Mouse (Mus musculus): ENCODE measurements at regions not wholly inside any gene's neighbourhood (a gene's known extent, or its start where the extent isn't known, plus 50 kb on each side); places are given as distances from the start of the nearest gene placed in this dataset.

- no peak for DNase-seq (ENCODE audit: low spot score)
Measured at GRCm38 (mm10) chr12:31130434-31130833, 56.8 kb downstream of the Fam110c start.

GRCm38 (mm10) chr12:31134465-31134992 lies 60.9 kb downstream of the Fam110c start:
- DNase-seq (ENCODE audit: low spot score) = no peak

- no peak for DNase-seq (ENCODE audit: low spot score)
Measured at GRCm38 (mm10) chr12:31136364-31136763, 62.7 kb downstream of the Fam110c start.

GRCm38 (mm10) chr12:31136911-31137310 lies 63.2 kb downstream of the Fam110c start:
- no peak for DNase-seq (ENCODE audit: low spot score)

- DNase-seq (ENCODE audit: low spot score) = no peak
Measured at GRCm38 (mm10) chr12:31137431-31137830, 63.8 kb downstream of the Fam110c start.

GRCm38 (mm10) chr12:31139853-31140252 lies 66.2 kb downstream of the Fam110c start:
- DNase-seq (ENCODE audit: low spot score) = no peak

GRCm38 (mm10) chr12:31143266-31143665 lies 69.6 kb downstream of the Fam110c start:
- DNase-seq (ENCODE audit: low spot score) = no peak

- DNase-seq (ENCODE audit: low spot score) = no peak
Measured at GRCm38 (mm10) chr12:31145032-31145781, 71.5 kb downstream of the Fam110c start.

GRCm38 (mm10) chr12:31148417-31149356 lies 75.0 kb downstream of the Fam110c start:
- DNase-seq (ENCODE audit: low spot score) = no peak

GRCm38 (mm10) chr12:31153720-31154119 lies 80.1 kb downstream of the Fam110c start:
- no peak for DNase-seq (ENCODE audit: low spot score)

- DNase-seq (ENCODE audit: low spot score) = peak; percentile 51
Measured at GRCm38 (mm10) chr12:31154608-31155011, 80.9 kb downstream of the Fam110c start.

GRCm38 (mm10) chr12:31156154-31156720 lies 82.6 kb downstream of the Fam110c start:
- DNase-seq (ENCODE audit: low spot score) = no peak

- no peak for DNase-seq (ENCODE audit: low spot score)
Measured at GRCm38 (mm10) chr12:31157453-31157852, 83.1 kb upstream of the Gm6993 start.

GRCm38 (mm10) chr12:31157890-31158289 lies 82.7 kb upstream of the Gm6993 start:
- no peak for DNase-seq (ENCODE audit: low spot score)

GRCm38 (mm10) chr12:31158885-31159284 lies 81.7 kb upstream of the Gm6993 start:
- DNase-seq (ENCODE audit: low spot score) = no peak

GRCm38 (mm10) chr12:31159378-31159777 lies 81.2 kb upstream of the Gm6993 start:
- DNase-seq (ENCODE audit: low spot score) = no peak

GRCm38 (mm10) chr12:31168221-31168890 lies 72.2 kb upstream of the Gm6993 start:
- no peak for DNase-seq (ENCODE audit: low spot score)

- no peak for DNase-seq (ENCODE audit: low spot score)
Measured at GRCm38 (mm10) chr12:31170111-31170510, 70.5 kb upstream of the Gm6993 start.

- DNase-seq (ENCODE audit: low spot score) = peak; percentile 44
Measured at GRCm38 (mm10) chr12:31170546-31171160, 69.9 kb upstream of the Gm6993 start.

- no peak for DNase-seq (ENCODE audit: low spot score)
Measured at GRCm38 (mm10) chr12:31171992-31172391, 68.6 kb upstream of the Gm6993 start.
